Mouse (Mus musculus): ENCODE results near the gene Trp53bp1. TPM values are rescaled to one million over a fixed set of nuclear protein-coding genes. Genes with fewer than 3 reads are reported as not detected.

Gene Trp53bp1
- polyA plus RNA-seq, 1 experiment from 2014 or later: 135 TPM

GRCm38 (mm10) chr2:121228135-121228534, 43.1 kb downstream of the Trp53bp1 start:
- no peaks in the 10 kb centered on the region for H3K9me3 ChIP-seq (replicated peaks)
- no peaks in the 10 kb centered on the region for H3K4me1 ChIP-seq
- no peak overlapping the region for H3K4me3 ChIP-seq
- H3K27me3 ChIP-seq (ENCODE audit: low read depth, poor library complexity, severe bottlenecking): no peaks in the 10 kb centered on the region
- peaks cover 97% of the 10 kb centered on the region for H3K36me3 ChIP-seq
- no peak overlapping the region for H3K27ac ChIP-seq
- DNase-seq (ENCODE audit: low spot score): no peak
- WGBS: 93% methylated on average over 4 of the region's 4 CpGs

- Histone ChIP-seq H3K36me3 (peaks cover 96% of the 10 kb centered on the region), H3K27ac (no peak overlapping the region), H3K9me3 (replicated peaks) (no peaks in the 10 kb centered on the region), H3K4me1 (no peaks in the 10 kb centered on the region), H3K27me3 (ENCODE audit: low read depth, poor library complexity, severe bottlenecking) (no peaks in the 10 kb centered on the region), H3K4me3 (no peak overlapping the region)
- DNase-seq (ENCODE audit: low spot score): no peak
- WGBS: 87% methylated on average over 2 of the region's 2 CpGs
These were observed 48.2 kb downstream of the Trp53bp1 start for GRCm38 (mm10) chr2:121223010-121223409.

- peaks cover 97% of the 10 kb centered on the region for H3K36me3 ChIP-seq
- H3K27ac ChIP-seq: no peak overlapping the region
- H3K9me3 ChIP-seq (replicated peaks): no peaks in the 10 kb centered on the region
- no peaks in the 10 kb centered on the region for H3K27me3 ChIP-seq (ENCODE audit: low read depth, poor library complexity, severe bottlenecking)
- H3K4me1 ChIP-seq: no peaks in the 10 kb centered on the region
- no peak for DNase-seq (ENCODE audit: low spot score)
- H3K4me3 ChIP-seq: no peak overlapping the region
These were observed 51.2 kb downstream of the Trp53bp1 start for GRCm38 (mm10) chr2:121219994-121220393.

GRCm38 (mm10) chr2:121219177-121219576, 52.0 kb downstream of the Trp53bp1 start:
- H3K9me3 ChIP-seq (replicated peaks): no peaks in the 10 kb centered on the region
- H3K36me3 ChIP-seq: peaks cover 97% of the 10 kb centered on the region
- no peak overlapping the region for H3K27ac ChIP-seq
- H3K4me3 ChIP-seq: no peak overlapping the region
- H3K4me1 ChIP-seq: no peaks in the 10 kb centered on the region
- DNase-seq (ENCODE audit: low spot score): no peak
- no peaks in the 10 kb centered on the region for H3K27me3 ChIP-seq (ENCODE audit: low read depth, poor library complexity, severe bottlenecking)

GRCm38 (mm10) chr2:121214491-121214890, 56.7 kb downstream of the Trp53bp1 start:
- Histone ChIP-seq H3K36me3 (peaks cover 100% of the 10 kb centered on the region), H3K4me1 (no peaks in the 10 kb centered on the region), H3K27ac (no peak overlapping the region), H3K9me3 (replicated peaks) (no peaks in the 10 kb centered on the region), H3K27me3 (ENCODE audit: low read depth, poor library complexity, severe bottlenecking) (no peaks in the 10 kb centered on the region), H3K4me3 (no peak overlapping the region)
- DNase-seq (ENCODE audit: low spot score): no peak
- 96% methylated on average over 3 of the region's 3 CpGs for WGBS

GRCm38 (mm10) chr2:121206541-121206940, 64.7 kb downstream of the Trp53bp1 start:
- H3K4me1 ChIP-seq: no peaks in the 10 kb centered on the region
- no peak overlapping the region for H3K4me3 ChIP-seq
- 95% methylated on average over 3 of the region's 3 CpGs for WGBS
- no peak for DNase-seq (ENCODE audit: low spot score)
- H3K36me3 ChIP-seq: peaks cover 100% of the 10 kb centered on the region
- no peaks in the 10 kb centered on the region for H3K27me3 ChIP-seq (ENCODE audit: low read depth, poor library complexity, severe bottlenecking)
- H3K9me3 ChIP-seq (replicated peaks): no peaks in the 10 kb centered on the region
- no peak overlapping the region for H3K27ac ChIP-seq

- 96% methylated on average over 17 of the region's 17 CpGs for WGBS
- no peaks in the 10 kb centered on the region for H3K4me1 ChIP-seq
- no peaks in the 10 kb centered on the region for H3K9me3 ChIP-seq (replicated peaks)
- no peak overlapping the region for H3K27ac ChIP-seq
- H3K4me3 ChIP-seq: no peak overlapping the region
- DNase-seq (ENCODE audit: low spot score): no peak
- H3K27me3 ChIP-seq (ENCODE audit: low read depth, poor library complexity, severe bottlenecking): no peaks in the 10 kb centered on the region
- peaks cover 100% of the 10 kb centered on the region for H3K36me3 ChIP-seq
These were observed 66.9 kb downstream of the Trp53bp1 start for GRCm38 (mm10) chr2:121204276-121204675.

- no peak overlapping the region for H3K4me3 ChIP-seq
- H3K36me3 ChIP-seq: peaks cover 99% of the 10 kb centered on the region
- H3K4me1 ChIP-seq: no peaks in the 10 kb centered on the region
- DNase-seq (ENCODE audit: low spot score): no peak
- H3K27ac ChIP-seq: no peak overlapping the region
- 94% methylated on average over 9 of the region's 9 CpGs for WGBS
- H3K9me3 ChIP-seq (replicated peaks): no peaks in the 10 kb centered on the region
- no peaks in the 10 kb centered on the region for H3K27me3 ChIP-seq (ENCODE audit: low read depth, poor library complexity, severe bottlenecking)
These were observed 75.7 kb downstream of the Trp53bp1 start for GRCm38 (mm10) chr2:121195466-121195865.

- no peak overlapping the region for H3K4me3 ChIP-seq
- 71% methylated on average over 1 of the region's 1 CpGs for WGBS
- H3K9me3 ChIP-seq (replicated peaks): no peaks in the 10 kb centered on the region
- no peak overlapping the region for H3K27ac ChIP-seq
- no peaks in the 10 kb centered on the region for H3K27me3 ChIP-seq (ENCODE audit: low read depth, poor library complexity, severe bottlenecking)
- no peaks in the 10 kb centered on the region for H3K4me1 ChIP-seq
- peak; percentile 23 for DNase-seq (ENCODE audit: low spot score)
- H3K36me3 ChIP-seq: peaks cover 97% of the 10 kb centered on the region
These were observed 82.7 kb downstream of the Trp53bp1 start for GRCm38 (mm10) chr2:121188530-121188929.

GRCm38 (mm10) chr2:121184142-121184541, 87.1 kb downstream of the Trp53bp1 start:
- Histone ChIP-seq H3K36me3 (peaks cover 94% of the 10 kb centered on the region), H3K27ac (no peak overlapping the region), H3K4me3 (no peak overlapping the region), H3K4me1 (no peaks in the 10 kb centered on the region), H3K27me3 (ENCODE audit: low read depth, poor library complexity, severe bottlenecking) (no peaks in the 10 kb centered on the region), H3K9me3 (replicated peaks) (no peaks in the 10 kb centered on the region)
- peak; percentile 7 for DNase-seq (ENCODE audit: low spot score)
- 96% methylated on average over 7 of the region's 7 CpGs for WGBS

- Histone ChIP-seq H3K36me3 (peaks cover 94% of the 10 kb centered on the region), H3K4me3 (no peak overlapping the region), H3K27ac (no peak overlapping the region), H3K27me3 (ENCODE audit: low read depth, poor library complexity, severe bottlenecking) (no peaks in the 10 kb centered on the region), H3K9me3 (replicated peaks) (no peaks in the 10 kb centered on the region), H3K4me1 (no peaks in the 10 kb centered on the region)
- WGBS: 88% methylated on average over 5 of the region's 5 CpGs
- DNase-seq (ENCODE audit: low spot score): no peak
These were observed 87.8 kb downstream of the Trp53bp1 start for GRCm38 (mm10) chr2:121183431-121183830.

- Histone ChIP-seq H3K27ac (no peak overlapping the region), H3K4me1 (no peaks in the 10 kb centered on the region), H3K36me3 (peaks cover 95% of the 10 kb centered on the region), H3K9me3 (replicated peaks) (no peaks in the 10 kb centered on the region), H3K27me3 (ENCODE audit: low read depth, poor library complexity, severe bottlenecking) (no peaks in the 10 kb centered on the region), H3K4me3 (no peak overlapping the region)
- DNase-seq (ENCODE audit: low spot score): no peak
- 94% methylated on average over 3 of the region's 3 CpGs for WGBS
These were observed 92.3 kb downstream of the Trp53bp1 start for GRCm38 (mm10) chr2:121178828-121179479.

- under 1% methylated on average over 66 of the region's 66 CpGs for WGBS
- Histone ChIP-seq H3K27ac (peak within 1 kb of the TSS; percentile 91), H3K4me1 (peaks cover 23% of the 10 kb centered on the region), H3K9me3 (replicated peaks) (no peaks in the 10 kb centered on the region), H3K27me3 (ENCODE audit: low read depth, poor library complexity, severe bottlenecking) (no peaks in the 10 kb centered on the region), H3K36me3 (peaks cover 46% of the 10 kb centered on the region), H3K4me3 (peak within 1 kb of the TSS; percentile 78)
- DNase-seq (ENCODE audit: low spot score): peak; percentile 93
These were observed 100.0 kb downstream of the Trp53bp1 start, which contains the start of gene Zscan29 for GRCm38 (mm10) chr2:121170980-121171742. Zscan29 (minus strand) TSS chr2:121171125.

Data from limb, embryonic 10.5 days (tissue).